21 mouse cellular contexts compared by ENCODE assay signal in the genomic region with DNA sequence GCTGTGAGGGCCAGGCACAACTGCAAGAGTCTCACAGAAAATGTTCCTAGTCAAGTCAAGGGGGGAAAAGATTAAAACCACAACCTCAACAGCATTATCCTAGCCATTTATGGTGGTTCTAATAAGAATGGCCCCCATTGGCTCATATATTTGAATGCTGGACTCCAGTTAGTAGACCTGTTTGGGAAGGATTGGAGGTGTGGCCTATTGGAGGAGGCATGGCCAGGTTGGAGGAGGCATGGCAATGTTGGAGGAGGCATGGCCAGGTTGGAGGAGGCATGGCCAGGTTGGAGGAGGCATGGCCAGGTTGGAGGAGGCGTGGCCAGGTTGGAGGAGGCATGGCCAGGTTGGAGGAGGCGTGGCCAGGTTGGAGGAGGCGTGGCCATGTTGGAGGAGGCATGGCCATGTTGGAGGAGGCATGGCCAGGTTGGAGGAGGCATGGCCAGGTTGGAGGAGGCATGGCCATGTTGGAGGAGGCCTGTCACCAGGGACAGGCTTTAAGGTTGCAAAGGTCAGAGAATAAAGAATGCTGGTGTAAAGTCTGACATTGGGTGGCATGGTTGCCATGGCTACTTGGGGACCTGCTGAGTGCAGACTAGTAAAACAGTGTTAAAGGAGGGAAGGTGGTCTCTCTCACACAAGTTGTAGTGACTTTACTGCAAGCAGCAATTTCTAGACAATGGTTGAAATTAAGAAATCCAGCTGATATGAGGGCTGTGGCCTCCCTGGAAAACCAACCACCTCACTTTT. TPM values are rescaled to one million over a fixed set of nuclear protein-coding genes. Genes with fewer than 3 reads are reported as not detected.
DNase-seq lines count a peak whose midpoint lies in the region; ATAC-seq and TF ChIP-seq lines count a peak whose summit lies in the region.
"Had no signal": no experiment of that assay in that cellular context is flagged by ENCODE, and none has a peak within 500 bp of the region (broad histone marks: within the 10 kb centered on the region; RNA-seq: fewer than 3 reads in every experiment).

No protein-coding gene starts in this region.

- 93% methylated on average over 3 of the region's 3 CpGs for WGBS in forebrain, embryonic 10.5 days
- 87% methylated on average over 3 of the region's 3 CpGs for WGBS in forebrain, embryonic 15.5 days
- 76% methylated on average over 3 of the region's 3 CpGs for WGBS in lung, embryonic 15.5 days
- WGBS in lung, postnatal 0 days: 75% methylated on average over 3 of the region's 3 CpGs
- WGBS in embryonic facial prominence, embryonic 13.5 days: 86% methylated on average over 3 of the region's 3 CpGs
- 92% methylated on average over 3 of the region's 3 CpGs for WGBS in limb, embryonic 14.5 days
- 75% methylated on average over 3 of the region's 3 CpGs for WGBS in heart, embryonic 11.5 days (ENCODE audit: insufficient replicate concordance)

- no peak overlapping the region for H3K4me3 ChIP-seq in forebrain, embryonic 10.5 days
- H3K4me3 ChIP-seq in forebrain, embryonic 15.5 days: no peak overlapping the region
- no peak overlapping the region for H3K4me3 ChIP-seq in lung, embryonic 15.5 days
- H3K4me3 ChIP-seq in lung, postnatal 0 days (ENCODE audit: low read depth, low read length): no peak overlapping the region
- no peak overlapping the region for H3K4me3 ChIP-seq in embryonic facial prominence, embryonic 13.5 days
- no peak overlapping the region for H3K4me3 ChIP-seq in limb, embryonic 14.5 days (replicated peaks; ENCODE audit: low read length)
- H3K4me3 ChIP-seq in heart, embryonic 11.5 days (ENCODE audit: low read depth, low read length): no peak overlapping the region
- H3K4me3 ChIP-seq: intestine, embryonic 15.5 days; kidney, embryonic 15.5 days; midbrain, embryonic 13.5 days; neural tube, embryonic 15.5 days had no signal

- no peak for TF ChIP-seq EP300 in lung, postnatal 0 days (IDR thresholded peaks at IDR 0.05)

- no peak overlapping the region for H3K4me2 ChIP-seq in forebrain, embryonic 15.5 days (replicated peaks)
- no peak overlapping the region for H3K4me2 ChIP-seq in lung, embryonic 15.5 days
- H3K4me2 ChIP-seq in lung, postnatal 0 days (replicated peaks; ENCODE audit: low read depth, low read length): no peak overlapping the region
- H3K4me2 ChIP-seq in embryonic facial prominence, embryonic 13.5 days: no peak overlapping the region
- no peak overlapping the region for H3K4me2 ChIP-seq in limb, embryonic 14.5 days (replicated peaks; ENCODE audit: low read depth, low read length, severe bottlenecking)
- no peak overlapping the region for H3K4me2 ChIP-seq in heart, embryonic 11.5 days
- H3K4me2 ChIP-seq: intestine, embryonic 15.5 days; kidney, embryonic 15.5 days; liver, embryonic 11.5 days; midbrain, embryonic 13.5 days; neural tube, embryonic 15.5 days had no signal

- peak overlapping the region; percentile 58; the same call in 1 of the 2 replicates for H3K27ac ChIP-seq in forebrain, embryonic 10.5 days
- H3K27ac ChIP-seq in forebrain, embryonic 15.5 days (replicated peaks): no peak overlapping the region
- H3K27ac ChIP-seq in lung, embryonic 15.5 days: peak overlapping the region; percentile 15; the same call in 1 of the 2 replicates
- no peak overlapping the region for H3K27ac ChIP-seq in lung, postnatal 0 days (ENCODE audit: low read length)
- peak overlapping the region; percentile 68 for H3K27ac ChIP-seq in embryonic facial prominence, embryonic 13.5 days
- H3K27ac ChIP-seq in limb, embryonic 14.5 days (replicated peaks; ENCODE audit: low read depth, low read length): peak overlapping the region; percentile 56; the same call in 1 of the 2 replicates
- no peak overlapping the region for H3K27ac ChIP-seq in heart, embryonic 11.5 days (ENCODE audit: low read depth, low read length)
- H3K27ac ChIP-seq: intestine, embryonic 15.5 days; kidney, embryonic 15.5 days; midbrain, embryonic 13.5 days; stomach, postnatal 0 days had no signal

- no peak for TF ChIP-seq POLR2A in limb, embryonic 14.5 days (IDR thresholded peaks at IDR 0.05; ENCODE audit: borderline replicate concordance, extremely low read depth, insufficient read depth, insufficient read length)

- peaks cover 27% of the 10 kb centered on the region for H3K4me1 ChIP-seq in forebrain, embryonic 10.5 days
- peaks cover 21% of the 10 kb centered on the region for H3K4me1 ChIP-seq in forebrain, embryonic 15.5 days
- H3K4me1 ChIP-seq in lung, embryonic 15.5 days: peaks cover 16% of the 10 kb centered on the region
- H3K4me1 ChIP-seq in lung, postnatal 0 days (ENCODE audit: insufficient read depth, low read depth, low read length): peaks cover 5% of the 10 kb centered on the region; the same call in 1 of the 2 replicates
- peaks cover 27% of the 10 kb centered on the region for H3K4me1 ChIP-seq in embryonic facial prominence, embryonic 13.5 days
- peaks cover 18% of the 10 kb centered on the region for H3K4me1 ChIP-seq in limb, embryonic 14.5 days (ENCODE audit: control insufficient read depth, insufficient read depth, low read length)
- H3K4me1 ChIP-seq in heart, embryonic 11.5 days (ENCODE audit: control insufficient read depth, insufficient read depth, low read length): no peaks in the 10 kb centered on the region
- H3K4me1 ChIP-seq: intestine, embryonic 15.5 days had no signal

- H3K9me3 ChIP-seq in forebrain, embryonic 10.5 days: no peaks in the 10 kb centered on the region; the same call in 1 of the 2 replicates
- no peaks in the 10 kb centered on the region for H3K9me3 ChIP-seq in forebrain, embryonic 15.5 days
- H3K9me3 ChIP-seq in lung, embryonic 15.5 days: no peaks in the 10 kb centered on the region
- H3K9me3 ChIP-seq in lung, postnatal 0 days (ENCODE audit: low read length): no peaks in the 10 kb centered on the region
- no peaks in the 10 kb centered on the region for H3K9me3 ChIP-seq in embryonic facial prominence, embryonic 13.5 days
- no peaks in the 10 kb centered on the region for H3K9me3 ChIP-seq in limb, embryonic 14.5 days (ENCODE audit: control insufficient read depth, low read length)
- H3K9me3 ChIP-seq in heart, embryonic 11.5 days (replicated peaks; ENCODE audit: control insufficient read depth, low read length): no peaks in the 10 kb centered on the region
- H3K9me3 ChIP-seq: intestine, embryonic 15.5 days; kidney, embryonic 15.5 days; midbrain, embryonic 13.5 days; neural tube, embryonic 15.5 days had no signal

- DNase-seq in forebrain, embryonic 10.5 days (ENCODE audit: extremely low spot score, low spot score): no peak
- no peak for DNase-seq in lung, postnatal 0 days (ENCODE audit: low spot score)
- DNase-seq in limb, embryonic 14.5 days (ENCODE audit: low spot score): no peak
- DNase-seq in cerebellum, adult 9-11 months: no peak
- DNase-seq: cerebellum, adult 2 months; gastrocnemius, postnatal 14 days; heart, adult 18-20 months; kidney, postnatal 4 days; lung, adult 2 months; right cerebral cortex, postnatal 4 days had no signal

- H3K27me3 ChIP-seq in forebrain, embryonic 10.5 days (ENCODE audit: poor library complexity, severe bottlenecking): no peaks in the 10 kb centered on the region
- no peaks in the 10 kb centered on the region for H3K27me3 ChIP-seq in forebrain, embryonic 15.5 days
- H3K27me3 ChIP-seq in lung, embryonic 15.5 days: no peaks in the 10 kb centered on the region
- H3K27me3 ChIP-seq in lung, postnatal 0 days (replicated peaks; ENCODE audit: insufficient read depth, low read length): no peaks in the 10 kb centered on the region
- H3K27me3 ChIP-seq in embryonic facial prominence, embryonic 13.5 days: no peaks in the 10 kb centered on the region
- no peaks in the 10 kb centered on the region for H3K27me3 ChIP-seq in limb, embryonic 14.5 days (ENCODE audit: control insufficient read depth, insufficient read depth, low read length)
- H3K27me3 ChIP-seq in heart, embryonic 11.5 days (ENCODE audit: control insufficient read depth, insufficient read depth, low read length): no peaks in the 10 kb centered on the region
- H3K27me3 ChIP-seq: intestine, embryonic 15.5 days; kidney, embryonic 15.5 days; midbrain, embryonic 13.5 days; neural tube, embryonic 15.5 days had no signal

- H3K9ac ChIP-seq in forebrain, embryonic 15.5 days (replicated peaks): no peak overlapping the region
- no peak overlapping the region for H3K9ac ChIP-seq in lung, embryonic 15.5 days
- no peak overlapping the region for H3K9ac ChIP-seq in lung, postnatal 0 days (replicated peaks; ENCODE audit: low read depth)
- H3K9ac ChIP-seq in embryonic facial prominence, embryonic 13.5 days: no peak overlapping the region
- no peak overlapping the region for H3K9ac ChIP-seq in limb, embryonic 14.5 days (ENCODE audit: low read depth, low read length, severe bottlenecking)
- no peak overlapping the region for H3K9ac ChIP-seq in heart, embryonic 11.5 days (ENCODE audit: low read depth, low read length)
- H3K9ac ChIP-seq: intestine, embryonic 15.5 days; kidney, embryonic 15.5 days; midbrain, embryonic 13.5 days; neural tube, embryonic 15.5 days had no signal

- ATAC-seq in forebrain, embryonic 15.5 days (replicated peaks): no peak
- ATAC-seq in lung, embryonic 15.5 days (ENCODE audit: borderline replicate concordance, extremely low read depth, low FRiP score, low TSS enrichment): no peak
- ATAC-seq in lung, postnatal 0 days: no peak
- no peak for ATAC-seq in embryonic facial prominence, embryonic 13.5 days (ENCODE audit: insufficient number of reproducible peaks, insufficient read depth, low FRiP score, low TSS enrichment, low read depth)
- ATAC-seq in limb, embryonic 14.5 days (ENCODE audit: low FRiP score, low read depth): no peak
- ATAC-seq in heart, embryonic 11.5 days (replicated peaks; ENCODE audit: insufficient number of reproducible peaks, low FRiP score, low TSS enrichment): no peak
- ATAC-seq: forebrain, embryonic 14.5 days; intestine, embryonic 15.5 days; midbrain, embryonic 13.5 days had no signal

- no peak for TF ChIP-seq CTCF in lung, postnatal 0 days (IDR thresholded peaks at IDR 0.05)

- no peaks in the 10 kb centered on the region for H3K36me3 ChIP-seq in forebrain, embryonic 10.5 days (replicated peaks)
- no peaks in the 10 kb centered on the region for H3K36me3 ChIP-seq in forebrain, embryonic 15.5 days
- no peaks in the 10 kb centered on the region for H3K36me3 ChIP-seq in lung, embryonic 15.5 days
- H3K36me3 ChIP-seq in lung, postnatal 0 days (ENCODE audit: insufficient read depth, low read length): no peaks in the 10 kb centered on the region
- H3K36me3 ChIP-seq in embryonic facial prominence, embryonic 13.5 days: no peaks in the 10 kb centered on the region
- H3K36me3 ChIP-seq in limb, embryonic 14.5 days (ENCODE audit: control insufficient read depth, insufficient read depth, low read length): no peaks in the 10 kb centered on the region
- H3K36me3 ChIP-seq in heart, embryonic 11.5 days (ENCODE audit: control insufficient read depth, insufficient read depth, low read length): no peaks in the 10 kb centered on the region
- H3K36me3 ChIP-seq: intestine, embryonic 15.5 days; kidney, embryonic 15.5 days; midbrain, embryonic 13.5 days; neural tube, embryonic 15.5 days had no signal

RNA-seq across cellular contexts. Expression of gene Ankrd33b, which starts 50.3 kb away (rescaled TPM):
- 0.30 and 0.50 TPM in 2 replicates for polyA plus RNA-seq in forebrain, embryonic 10.5 days (2016; fragmentation: Nextera tagmentation; extraction: Ambion mirVana)
- 0.43 and 0.60 TPM in 2 replicates for polyA plus RNA-seq in forebrain, embryonic 15.5 days (2015; fragmentation: Nextera tagmentation; extraction: Ambion mirVana)
- 4.1 and 5.3 TPM in 2 replicates for polyA plus RNA-seq in lung, embryonic 15.5 days (2015; fragmentation: Nextera tagmentation; extraction: Ambion mirVana)
- 18.7 and 19.8 TPM in 2 replicates for polyA plus RNA-seq in lung, postnatal 0 days (2015; fragmentation: Nextera tagmentation; extraction: Ambion mirVana)
- 0.32 and 0.74 TPM in 2 replicates for polyA plus RNA-seq in embryonic facial prominence, embryonic 13.5 days (2015; fragmentation: Nextera tagmentation; extraction: Ambion mirVana)
- polyA plus RNA-seq in limb, embryonic 14.5 days (2012; rRNA removed): 0.38 and 0.59 TPM in 2 replicates
- 0.52 and 0.53 TPM in 2 replicates for polyA plus RNA-seq in limb, embryonic 14.5 days (2014; fragmentation: Nextera tagmentation; extraction: Ambion mirVana)
- 2.1 and 2.2 TPM in 2 replicates for polyA plus RNA-seq in heart, embryonic 11.5 days (2014; fragmentation: Nextera tagmentation; extraction: Ambion mirVana)

Comparison
In these comparisons a context has a peak if more than half of its experiments do, and no peak if none do; other contexts are left out.
1. H3K27ac ChIP-seq: peak in forebrain, embryonic 10.5 days (single experiment), lung, embryonic 15.5 days (single experiment), embryonic facial prominence, embryonic 13.5 days (single experiment) and limb, embryonic 14.5 days (single experiment); none in forebrain, embryonic 15.5 days (single experiment), lung, postnatal 0 days (single experiment) and heart, embryonic 11.5 days (single experiment).